Mouse (Mus musculus) forebrain, embryonic 10.5 days (tissue): ENCODE results near the gene Scarf2. TPM values are rescaled to one million over a fixed set of nuclear protein-coding genes. Genes with fewer than 3 reads are reported as not detected.

Experiments
- DNase-seq: peaks from one replicate; pipeline ENCODE4 v3.0.0-alpha.2; 2017; ENCODE audit warnings: low spot score; ENCODE audit errors: extremely low spot score
- H3K27ac ChIP-seq: fragments of 300-500 bp; sonication (generic); 2 replicates; pipeline ENCODE4 v1.5.1; 2016; ENCODE audit warnings: mild to moderate bottlenecking
- H3K27me3 ChIP-seq: fragments of 300-500 bp; sonication (generic); 2 replicates; pipeline ENCODE4 v1.6.1; 2016; ENCODE audit warnings: mild to moderate bottlenecking; ENCODE audit not compliant: poor library complexity, severe bottlenecking
- H3K36me3 ChIP-seq: fragments of 300-500 bp; sonication (generic); replicated peaks from 2 replicates; pipeline ENCODE4 v1.6.1; 2016; ENCODE audit warnings: mild to moderate bottlenecking, moderate library complexity
- H3K4me1 ChIP-seq: fragments of 300-500 bp; sonication (generic); 2 replicates; pipeline ENCODE4 v1.6.1; 2016
- H3K4me3 ChIP-seq: fragments of 300-500 bp; sonication (generic); 2 replicates; pipeline ENCODE4 v1.5.1; 2016; ENCODE audit warnings: mild to moderate bottlenecking, moderate library complexity
- H3K9me3 ChIP-seq: fragments of 300-500 bp; sonication (generic); 2 replicates; pipeline ENCODE4 v1.6.1; 2016; ENCODE audit warnings: mild to moderate bottlenecking, moderate library complexity
- WGBS: fragments of 180-500 bp; shearing (Covaris S2); methylation state at CpG from one replicate; pipeline ENCODE4 v1.1.7; 2016; 5-methylcytosine and 5-hydroxymethylcytosine counted together
- polyA plus RNA-seq: library from polyadenylated mRNA; unstranded; fragments of >200 nt; fragmentation: Nextera tagmentation; extraction: Ambion mirVana; gene quantifications from 2 replicates; pipeline ENCODE4 v1.2.1, GENCODE M21; 2016

Scarf2 gene
- polyA plus RNA-seq, 1 experiment from 2014 or later: 4.1 TPM

GRCm38 (mm10) chr16:17842437-17842836 lies 45.4 kb downstream of the Scarf2 start:
- H3K4me1 ChIP-seq: no peaks in the 10 kb centered on the region; the same call in 1 of the 2 replicates
- H3K36me3 ChIP-seq: peaks cover 82% of the 10 kb centered on the region
- no peak overlapping the region for H3K4me3 ChIP-seq
- WGBS: 91% methylated on average over 7 of the region's 7 CpGs
- no peak overlapping the region for H3K27ac ChIP-seq
- peaks cover 11% of the 10 kb centered on the region for H3K27me3 ChIP-seq
- no peak for DNase-seq
- no peaks in the 10 kb centered on the region for H3K9me3 ChIP-seq

GRCm38 (mm10) chr16:17843701-17844365 lies 46.8 kb downstream of the Scarf2 start:
- no peak overlapping the region for H3K4me3 ChIP-seq
- DNase-seq: no peak
- H3K27ac ChIP-seq: no peak overlapping the region
- H3K9me3 ChIP-seq: no peaks in the 10 kb centered on the region
- no peaks in the 10 kb centered on the region for H3K27me3 ChIP-seq
- 91% methylated on average over 10 of the region's 10 CpGs for WGBS
- no peaks in the 10 kb centered on the region; the same call in 1 of the 2 replicates for H3K4me1 ChIP-seq
- peaks cover 92% of the 10 kb centered on the region for H3K36me3 ChIP-seq

DNA sequence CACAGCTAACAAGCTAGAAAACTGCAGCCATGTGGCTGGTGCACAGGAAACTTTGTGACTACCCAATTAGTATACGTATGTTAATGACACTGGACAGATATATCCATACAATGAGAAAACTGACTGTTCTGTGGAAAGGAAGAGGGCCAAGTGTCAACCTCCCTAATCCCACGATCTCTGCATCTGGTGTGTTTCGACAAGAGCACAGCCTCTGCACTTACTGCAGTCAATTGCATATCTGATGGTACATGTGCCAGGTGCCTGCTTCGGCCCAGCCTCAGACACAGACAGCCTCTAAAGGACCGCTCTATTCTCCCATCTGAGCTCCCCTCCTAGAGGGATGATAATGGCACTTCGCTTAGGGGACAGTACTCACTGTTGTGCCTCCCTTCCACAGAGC lies 51.3 kb downstream of the Scarf2 start:
- 92% methylated on average over 6 of the region's 6 CpGs for WGBS
- H3K4me3 ChIP-seq: no peak overlapping the region
- no peak overlapping the region for H3K27ac ChIP-seq
- no peak for DNase-seq
- H3K9me3 ChIP-seq: no peaks in the 10 kb centered on the region
- no peaks in the 10 kb centered on the region for H3K27me3 ChIP-seq
- peaks cover 96% of the 10 kb centered on the region for H3K36me3 ChIP-seq
- no peaks in the 10 kb centered on the region for H3K4me1 ChIP-seq

DNA sequence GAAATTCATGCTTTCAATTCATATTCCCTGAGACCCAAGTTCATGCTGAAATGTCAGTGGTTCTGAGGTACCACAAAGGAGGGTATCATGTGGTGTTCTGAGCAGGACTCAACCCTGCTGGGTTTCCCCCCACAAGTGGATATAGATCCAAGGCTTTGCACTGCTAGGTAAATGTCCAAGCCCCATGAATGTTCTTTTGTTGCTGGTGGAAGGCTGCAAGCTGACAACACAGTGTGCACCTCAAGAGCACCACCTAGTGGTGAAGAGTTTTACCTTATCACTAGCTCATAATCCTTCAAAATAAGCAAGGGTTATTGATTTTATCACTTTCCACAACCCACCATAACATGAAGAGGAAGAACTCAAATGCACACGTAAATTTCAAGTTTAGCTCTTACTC lies 51.8 kb downstream of the Scarf2 start:
- peaks cover 96% of the 10 kb centered on the region for H3K36me3 ChIP-seq
- no peak overlapping the region for H3K27ac ChIP-seq
- 33% methylated on average over 1 of the region's 1 CpGs for WGBS
- H3K4me1 ChIP-seq: no peaks in the 10 kb centered on the region
- H3K9me3 ChIP-seq: no peaks in the 10 kb centered on the region
- no peak for DNase-seq
- H3K27me3 ChIP-seq: no peaks in the 10 kb centered on the region
- H3K4me3 ChIP-seq: no peak overlapping the region

DNA sequence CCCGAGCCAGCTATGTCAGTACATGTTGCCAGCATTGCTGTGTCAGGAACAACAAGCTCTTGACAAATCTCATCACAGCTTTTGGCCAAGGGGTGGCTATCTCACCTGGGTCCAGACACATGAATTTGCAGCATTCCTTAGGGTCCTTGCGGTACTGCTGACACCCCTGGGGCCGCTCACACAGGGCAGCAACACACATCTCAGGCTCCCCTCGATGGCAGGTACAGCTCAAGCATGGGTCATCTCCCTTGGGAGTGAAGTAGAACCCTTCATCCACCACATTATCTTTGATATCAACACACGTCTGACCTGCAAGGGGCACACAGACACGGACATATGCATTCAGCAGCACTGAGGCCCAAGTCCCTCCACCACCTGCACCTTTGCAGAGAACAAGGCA lies 52.4 kb downstream of the Scarf2 start:
- no peak for DNase-seq
- Histone ChIP-seq H3K4me3 (no peak overlapping the region), H3K27ac (no peak overlapping the region), H3K27me3 (no peaks in the 10 kb centered on the region), H3K36me3 (peaks cover 96% of the 10 kb centered on the region), H3K9me3 (no peaks in the 10 kb centered on the region), H3K4me1 (no peaks in the 10 kb centered on the region)
- WGBS: 90% methylated on average over 6 of the region's 6 CpGs

- H3K36me3 ChIP-seq: peaks cover 95% of the 10 kb centered on the region
- no peaks in the 10 kb centered on the region for H3K27me3 ChIP-seq
- no peaks in the 10 kb centered on the region for H3K4me1 ChIP-seq
- no peak overlapping the region for H3K27ac ChIP-seq
- no peak overlapping the region for H3K4me3 ChIP-seq
- no peak for DNase-seq
- 93% methylated on average over 5 of the region's 5 CpGs for WGBS
- no peaks in the 10 kb centered on the region for H3K9me3 ChIP-seq
Observed at GRCm38 (mm10) chr16:17851331-17851730, 54.2 kb downstream of the Scarf2 start.

GRCm38 (mm10) chr16:17851860-17852259 lies 54.8 kb downstream of the Scarf2 start:
- Histone ChIP-seq H3K27me3 (no peaks in the 10 kb centered on the region), H3K36me3 (peaks cover 95% of the 10 kb centered on the region), H3K27ac (no peak overlapping the region), H3K9me3 (no peaks in the 10 kb centered on the region), H3K4me3 (no peak overlapping the region), H3K4me1 (0 out of 2 replicates have a peak, but pooled peaks cover 4% of the 10 kb centered on the region)
- WGBS: 89% methylated on average over 1 of the region's 1 CpGs
- no peak for DNase-seq

GRCm38 (mm10) chr16:17853263-17853662 lies 56.2 kb downstream of the Scarf2 start:
- no peak for DNase-seq
- WGBS: 89% methylated on average over 2 of the region's 2 CpGs

GRCm38 (mm10) chr16:17857157-17857556 lies 60.1 kb downstream of the Scarf2 start:
- no peaks in the 10 kb centered on the region for H3K27me3 ChIP-seq
- peaks cover 95% of the 10 kb centered on the region for H3K36me3 ChIP-seq
- 93% methylated on average over 7 of the region's 7 CpGs for WGBS
- H3K27ac ChIP-seq: no peak overlapping the region
- no peak overlapping the region for H3K4me3 ChIP-seq
- no peaks in the 10 kb centered on the region for H3K9me3 ChIP-seq
- DNase-seq: no peak
- 0 out of 2 replicates have a peak, but pooled peaks cover 5% of the 10 kb centered on the region for H3K4me1 ChIP-seq

More at GRCm38 (mm10) chr16:17853263-17853662, 56.2 kb downstream of the Scarf2 start:
- H3K27ac ChIP-seq: no peak overlapping the region
- peaks cover 95% of the 10 kb centered on the region for H3K36me3 ChIP-seq
- no peak overlapping the region for H3K4me3 ChIP-seq
- no peaks in the 10 kb centered on the region for H3K27me3 ChIP-seq
- 0 out of 2 replicates have a peak, but pooled peaks cover 5% of the 10 kb centered on the region for H3K4me1 ChIP-seq
- no peaks in the 10 kb centered on the region for H3K9me3 ChIP-seq

Other genes starting within 250 kb of the Scarf2 start
- 0.26 and 0.51 TPM in 2 replicates for gene Lrrc74b, start 236.0 kb upstream of the Scarf2 start, polyA plus RNA-seq
- 0.46 and 0.62 TPM in 2 replicates for gene P2rx6, start 235.4 kb upstream of the Scarf2 start, polyA plus RNA-seq
- 2.2 and 2.7 TPM in 2 replicates for gene Slc7a4, start 214.1 kb upstream of the Scarf2 start, polyA plus RNA-seq
- 65.6 and 66.6 TPM in 2 replicates for gene Smpd4, start 177.9 kb upstream of the Scarf2 start, polyA plus RNA-seq
- gene Ccdc74a, start 150.8 kb upstream of the Scarf2 start, polyA plus RNA-seq: 7.0 and 7.1 TPM in 2 replicates
- gene Med15, start 64.4 kb upstream of the Scarf2 start, polyA plus RNA-seq: 47.4 and 47.5 TPM in 2 replicates
- gene Klhl22, start 37.7 kb upstream of the Scarf2 start, polyA plus RNA-seq: 55.4 and 59.1 TPM in 2 replicates
- not detected in 2 replicates for gene B830017H08Rik, start 35.8 kb downstream of the Scarf2 start, polyA plus RNA-seq
- gene Car15, start 41.1 kb downstream of the Scarf2 start, polyA plus RNA-seq: 2.7 and 3.6 TPM in 2 replicates
- gene Gm20518, start 94.4 kb downstream of the Scarf2 start, polyA plus RNA-seq: 0.23 and 0.29 TPM in 2 replicates
- gene Tssk1, start 96.9 kb downstream of the Scarf2 start, polyA plus RNA-seq: not detected in 2 replicates
- 104 and 106 TPM in 2 replicates for gene Dgcr2, start 101.3 kb downstream of the Scarf2 start, polyA plus RNA-seq
- gene Tssk2, start 101.4 kb downstream of the Scarf2 start, polyA plus RNA-seq: 0.36 TPM in 1 of 2 replicates, not detected in the other
- gene Ess2, start 114.1 kb downstream of the Scarf2 start, polyA plus RNA-seq: 55.2 and 56.2 TPM in 2 replicates
- 0.43 TPM in 1 of 2 replicates, not detected in the other for gene Gsc2, start 117.8 kb downstream of the Scarf2 start, polyA plus RNA-seq
- 97.4 and 99.1 TPM in 2 replicates for gene Slc25a1, start 130.9 kb downstream of the Scarf2 start, polyA plus RNA-seq
- gene Vpreb2, start 183.1 kb downstream of the Scarf2 start, polyA plus RNA-seq: not detected in 2 replicates